Mouse (Mus musculus) inflammation-experienced regulatory T-cells, adult 6 months (primary cell): Measurements from ENCODE around the gene Olfr1202. TPM values are rescaled to one million over a fixed set of nuclear protein-coding genes. Genes with fewer than 3 reads are reported as not detected.

Experiments used
- ATAC-seq: one replicate; pipeline ENCODE4 v1.8.0; 2017
- polyA plus RNA-seq, 3 experiments: library from polyadenylated mRNA; unstranded; fragments of 100-300 nt; shearing (Covaris generic); gene quantifications; one replicate each; pipeline ENCODE4 v1.2.1; 2017

The Olfr1202 gene
- not detected for polyA plus RNA-seq

GRCm38 (mm10) chr2:88814196-88814595 is at the start of gene Olfr1202:
Gene Olfr1202 (plus strand): TSS chr2:88814496.
- ATAC-seq = no peak

DNA sequence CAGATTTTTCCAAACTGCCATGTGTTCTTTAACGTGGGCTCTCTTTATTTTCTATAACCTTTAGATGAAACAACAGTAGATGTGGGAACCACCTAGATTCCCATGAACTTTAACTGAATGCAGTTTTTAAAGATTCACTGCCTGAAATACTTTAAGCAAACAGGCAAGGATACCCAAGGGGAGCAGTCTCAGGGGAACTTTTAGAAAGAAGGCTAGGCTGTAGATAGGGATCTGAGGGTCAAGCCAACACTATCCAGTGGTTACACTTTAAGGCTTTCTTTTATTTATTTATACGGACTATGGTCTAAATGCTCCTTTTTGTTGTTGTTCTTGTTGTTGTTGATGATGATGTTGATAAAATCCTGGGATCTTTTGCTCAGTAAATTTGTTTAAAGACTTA is 43.9 kb upstream of the Olfr1202 start, which contains the start of gene Olfr1200:
Olfr1200 (minus strand) TSS at position 101 of the 400 bp plus-strand sequence.
- ATAC-seq = no peak

DNA sequence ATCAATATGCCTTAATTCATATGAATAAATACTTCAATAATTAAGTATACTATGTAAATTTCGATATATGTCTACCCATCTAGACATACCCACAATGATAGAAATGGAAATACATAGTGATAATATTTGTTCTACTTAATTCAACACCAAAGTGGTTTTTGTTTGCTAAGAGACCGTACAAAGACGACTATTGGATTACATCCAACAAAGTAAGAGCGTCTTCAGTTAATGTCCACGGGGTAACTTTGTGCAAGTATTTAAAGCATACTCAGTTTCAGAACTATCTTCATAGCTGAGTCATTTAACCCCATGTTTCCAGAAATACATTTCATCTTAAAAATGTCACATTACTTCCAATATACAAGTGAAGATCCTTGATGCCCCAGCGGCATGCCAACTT is 21.6 kb upstream of the Olfr1202 start, which contains the start of gene Olfr1201:
Olfr1201 (plus strand) TSS at position 301 of the 400 bp plus-strand sequence.
- no peak for ATAC-seq

- ATAC-seq = no peak
Measured at GRCm38 (mm10) chr2:88829437-88829836, 15.1 kb downstream of the Olfr1202 start, which contains the start of gene Olfr1205. Gene Olfr1205 (plus strand): TSS chr2:88829737.

- no peak for ATAC-seq
Measured at GRCm38 (mm10) chr2:88838477-88838876, 24.2 kb downstream of the Olfr1202 start.

DNA sequence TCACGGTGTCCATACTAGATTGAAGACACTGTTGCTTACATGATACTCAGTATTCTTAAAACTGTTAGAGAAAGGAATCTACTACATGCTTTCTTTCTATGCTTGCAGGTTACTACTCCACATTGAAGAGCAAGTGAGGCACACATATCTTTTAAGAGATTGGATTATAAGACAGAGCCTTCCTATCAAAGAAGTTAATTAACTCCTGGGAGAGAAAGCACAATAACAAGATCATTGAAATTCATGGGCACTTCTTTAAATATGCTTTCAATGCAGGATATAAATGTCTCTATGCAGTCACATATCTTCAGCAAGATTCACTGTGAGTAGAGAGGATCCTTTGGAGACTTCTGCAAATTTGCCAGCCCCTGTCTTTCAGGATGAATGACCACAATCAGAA is 34.7 kb downstream of the Olfr1202 start, which contains the start of gene Olfr1204:
Olfr1204 (plus strand) TSS at position 301 of the 400 bp plus-strand sequence.
- ATAC-seq = no peak

GRCm38 (mm10) chr2:88862931-88863330 is 48.6 kb downstream of the Olfr1202 start, which contains the start of gene Olfr1206:
Gene Olfr1206 (plus strand): TSS chr2:88863231.
- ATAC-seq = no peak

Other genes starting within 250 kb of the Olfr1202 start
- gene Olfr1189, start 228.0 kb upstream of the Olfr1202 start, polyA plus RNA-seq = not detected
- not detected for gene Olfr1191-ps1, start 174.0 kb upstream of the Olfr1202 start, polyA plus RNA-seq
- under 1 TPM in 1 of 3 experiments, not detected in 2; 0.08 TPM for gene Olfr1192-ps1, start 166.0 kb upstream of the Olfr1202 start, polyA plus RNA-seq
- gene Olfr1193, start 138.9 kb upstream of the Olfr1202 start, polyA plus RNA-seq = not detected
- gene Olfr1195, start 125.3 kb upstream of the Olfr1202 start, polyA plus RNA-seq = under 1 TPM in 1 of 3 experiments, not detected in 2; 0.14 TPM
- not detected for gene Olfr1196, start 109.9 kb upstream of the Olfr1202 start, polyA plus RNA-seq
- gene Olfr1197, start 82.1 kb upstream of the Olfr1202 start, polyA plus RNA-seq = not detected
- not detected for gene Olfr1198, start 63.1 kb upstream of the Olfr1202 start, polyA plus RNA-seq
- not detected for gene Olfr1199, start 54.0 kb upstream of the Olfr1202 start, polyA plus RNA-seq
- not detected for gene Olfr1200, start 44.0 kb upstream of the Olfr1202 start, polyA plus RNA-seq
- gene Olfr1201, start 21.5 kb upstream of the Olfr1202 start, polyA plus RNA-seq = not detected
- not detected for gene Olfr1205, start 15.2 kb downstream of the Olfr1202 start, polyA plus RNA-seq
- gene Olfr1204, start 34.8 kb downstream of the Olfr1202 start, polyA plus RNA-seq = not detected
- gene Olfr1206, start 48.7 kb downstream of the Olfr1202 start, polyA plus RNA-seq = under 1 TPM in 1 of 3 experiments, not detected in 2; 0.62 TPM
- gene Olfr1208, start 87.8 kb downstream of the Olfr1202 start, polyA plus RNA-seq = not detected
- not detected for gene Olfr1209, start 100.7 kb downstream of the Olfr1202 start, polyA plus RNA-seq
- gene Olfr1211, start 123.6 kb downstream of the Olfr1202 start, polyA plus RNA-seq = not detected
- not detected for gene Olfr1212, start 139.5 kb downstream of the Olfr1202 start, polyA plus RNA-seq
- not detected for gene Gm13762, start 165.8 kb downstream of the Olfr1202 start, polyA plus RNA-seq
- gene Olfr1214, start 178.2 kb downstream of the Olfr1202 start, polyA plus RNA-seq = not detected
- gene Olfr1215, start 192.5 kb downstream of the Olfr1202 start, polyA plus RNA-seq = not detected
- not detected for gene Olfr1216, start 203.8 kb downstream of the Olfr1202 start, polyA plus RNA-seq
- gene Olfr1217, start 217.6 kb downstream of the Olfr1202 start, polyA plus RNA-seq = not detected
- gene Olfr1218, start 246.7 kb downstream of the Olfr1202 start, polyA plus RNA-seq = not detected